Mouse (Mus musculus) erythroblast, embryonic 14.5 days (primary cell): Measurements from ENCODE around the gene Wbp1.

Experiments
- GATA1 ChIP-seq: IDR thresholded peaks from 2 replicates; pipeline ENCODE4 v1.6.1; 2012; ENCODE audit warnings: low read length, inconsistent platforms, mixed read lengths
- TAL1 ChIP-seq: IDR thresholded peaks from 3 replicates; pipeline ENCODE4 v1.6.1; 2012; ENCODE audit warnings: low read length, inconsistent platforms, mixed read lengths

DNA sequence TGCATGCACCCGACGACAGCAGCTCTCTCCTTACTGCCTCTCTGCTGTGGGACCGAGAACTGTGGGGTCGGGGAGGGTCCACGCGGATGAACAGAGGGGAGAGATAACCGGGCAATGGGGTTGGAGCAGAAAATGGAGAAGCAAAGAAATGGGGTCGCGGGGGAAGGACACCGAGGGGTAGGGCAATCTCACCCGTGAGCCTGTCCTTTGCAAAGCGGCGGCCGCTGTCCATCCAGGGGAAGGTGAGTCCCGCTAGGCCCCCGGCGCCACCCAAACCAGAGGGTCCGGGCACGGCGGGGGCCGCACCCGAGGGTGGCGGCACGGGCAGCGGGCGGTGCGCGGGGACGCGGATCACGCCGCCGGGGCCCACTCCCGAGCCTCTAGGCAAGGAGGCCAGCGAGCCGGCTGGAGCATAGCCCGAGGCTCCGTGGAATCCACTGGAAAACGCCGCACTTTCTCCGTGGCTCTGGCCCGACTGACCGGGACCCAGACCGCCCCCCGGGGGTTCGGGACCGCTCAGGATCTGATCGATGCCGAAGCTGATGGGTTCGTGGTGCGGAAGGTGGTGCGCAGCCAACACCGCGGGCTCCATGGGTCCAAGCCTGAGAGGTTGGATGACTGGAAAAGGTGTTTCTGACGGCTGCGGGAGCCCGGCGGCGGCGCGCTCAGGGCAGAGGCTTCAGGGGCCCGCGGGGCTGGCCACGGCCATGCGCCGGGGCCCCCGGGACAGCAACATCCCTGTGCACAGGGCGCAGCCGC, 51.7 kb downstream of the Wbp1 start:
- TF ChIP-seq GATA1 (no peak), TAL1 (no peak)
